Mouse (Mus musculus): ENCODE results near the gene Tnnt2.

Tnnt2 gene

DNA sequence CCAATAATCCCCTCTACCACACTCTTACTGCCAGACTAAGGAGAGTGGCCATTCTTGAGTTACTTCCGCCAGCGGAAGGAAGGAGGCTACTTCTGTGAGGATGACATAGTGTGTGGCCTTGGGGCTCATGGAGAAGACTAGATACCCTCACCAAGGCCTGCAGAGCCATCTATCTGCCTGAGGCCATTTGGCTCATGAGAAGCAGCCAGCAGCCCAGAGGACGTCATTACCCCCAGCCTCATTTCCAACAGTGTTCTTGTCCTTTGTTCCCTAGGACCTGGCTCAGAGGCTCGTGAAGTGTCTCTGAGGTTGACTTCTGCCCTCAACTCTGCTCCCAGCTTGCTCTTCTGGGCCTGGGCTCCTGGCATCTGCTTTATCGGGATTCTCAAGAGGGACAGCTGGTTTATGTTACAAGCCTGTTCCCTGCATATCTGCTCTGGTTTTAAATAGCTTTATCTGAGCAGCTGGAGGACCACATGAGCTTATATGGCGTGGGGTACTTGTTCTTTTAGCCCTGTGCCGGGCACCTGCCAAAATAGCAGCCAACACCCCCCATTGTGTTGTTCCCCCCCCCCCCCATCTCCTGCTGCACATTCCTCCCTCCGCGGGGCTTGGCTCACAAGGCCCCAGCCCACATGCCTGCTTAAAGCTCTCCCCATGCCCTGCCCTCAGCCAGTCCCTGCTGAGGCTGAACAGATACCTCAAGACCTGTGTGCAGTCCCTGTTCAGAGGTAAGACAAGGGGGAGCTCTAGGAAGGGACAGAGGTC, at the start of gene Tnnt2:
Gene Tnnt2, plus strand, starts transcription at position 639 of the 768 bp plus-strand sequence.
- no peak for DNase-seq

DNA sequence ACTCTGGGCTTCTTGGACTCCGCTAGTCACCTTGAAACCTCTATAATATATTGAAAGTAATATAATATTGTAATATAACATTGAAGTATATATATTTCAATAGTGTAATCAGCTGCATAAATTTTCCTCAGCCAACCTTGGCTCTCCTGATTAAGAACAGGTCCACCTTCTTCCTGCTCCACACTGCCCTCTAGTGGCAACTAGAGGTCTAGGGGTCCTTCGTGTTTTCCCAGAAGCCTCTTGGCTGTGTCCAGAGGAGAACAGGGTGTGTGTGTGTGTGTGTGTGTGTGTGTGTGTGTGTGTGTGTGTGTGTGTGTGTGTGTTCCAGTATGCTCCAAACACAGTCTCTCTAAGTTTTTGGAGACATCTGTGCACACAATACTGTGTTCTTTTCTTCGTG, 48.4 kb upstream of the Tnnt2 start:
- DNase-seq = peak; percentile 71 to 76

DNA sequence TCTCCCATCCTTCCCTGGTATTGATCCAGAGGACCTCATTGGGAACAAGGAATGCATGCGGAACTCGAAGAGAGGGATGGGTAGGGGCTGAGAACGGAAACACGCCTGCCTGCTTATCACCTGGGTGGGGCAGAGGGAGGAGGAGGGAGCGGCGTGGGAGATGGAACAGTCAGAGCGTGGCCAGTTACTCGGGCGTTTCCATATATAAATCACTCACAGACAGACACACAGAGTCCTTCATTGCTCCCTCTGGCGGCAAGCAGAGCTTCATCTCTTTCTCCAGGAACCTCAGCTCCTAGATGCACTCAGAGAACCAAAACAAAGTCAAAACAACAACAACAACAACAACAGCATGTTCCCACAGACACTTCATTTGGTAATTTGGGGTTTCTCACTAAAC, 47.4 kb upstream of the Tnnt2 start:
- peak; percentile 31 to 42 for DNase-seq

DNA sequence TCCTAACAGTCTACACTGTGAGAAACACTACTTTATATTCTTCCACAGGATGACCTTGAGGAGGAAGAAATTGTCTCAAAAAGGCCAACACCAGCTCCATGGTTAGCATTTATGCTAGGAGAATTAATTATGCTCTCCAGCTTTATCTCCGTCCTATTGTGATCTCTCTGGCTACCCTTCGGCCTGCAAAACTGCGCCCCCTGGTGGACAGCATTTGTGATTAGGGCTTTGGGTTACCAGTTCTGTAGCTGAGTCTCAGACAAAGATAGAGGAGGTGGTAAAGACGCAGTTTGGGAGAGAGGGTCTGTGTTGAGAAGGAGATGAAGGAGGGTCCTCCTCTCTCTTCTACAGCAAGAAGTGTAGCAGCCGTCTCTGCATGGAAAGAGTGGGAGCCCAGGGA, 46.3 kb upstream of the Tnnt2 start:
- DNase-seq = peak; percentile 69 to 74

DNA sequence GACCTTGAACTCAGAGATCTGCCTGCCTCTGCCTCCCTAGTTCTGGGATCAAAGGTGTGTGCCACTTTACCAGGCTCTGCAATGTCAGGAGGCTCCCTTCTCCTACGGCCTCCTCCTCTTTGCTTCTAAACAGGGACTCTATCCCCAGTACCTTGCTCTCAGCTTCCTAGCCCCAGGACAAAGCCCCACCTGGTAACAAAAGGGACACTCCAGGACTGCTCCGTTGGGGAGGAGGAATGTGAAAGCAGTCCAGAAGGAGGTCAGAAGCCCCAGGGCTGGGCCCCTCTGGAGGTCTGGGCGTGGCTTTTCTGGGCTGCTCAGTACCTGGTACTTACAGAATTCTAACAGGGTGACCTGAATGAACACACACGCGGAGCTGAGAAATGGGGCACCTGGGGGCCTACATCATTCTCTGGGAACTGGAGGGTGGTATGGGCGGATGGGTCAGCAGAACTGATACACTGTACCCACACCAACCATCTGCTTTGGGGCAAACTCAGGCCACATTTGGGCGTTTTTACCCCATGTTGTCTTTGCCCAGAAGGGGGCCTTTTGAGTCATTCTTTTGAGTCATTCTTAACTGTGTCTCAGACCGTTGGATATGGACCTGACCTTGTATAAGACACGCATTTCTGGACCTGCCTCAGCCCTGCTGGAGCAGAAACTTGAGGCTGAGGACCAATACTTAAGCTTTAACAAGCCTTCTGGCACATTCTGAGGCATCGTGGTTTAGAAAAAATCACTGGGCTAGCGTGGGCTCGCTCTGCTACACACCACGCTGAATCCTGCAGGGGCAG, 43.8 kb upstream of the Tnnt2 start:
- no peak for DNase-seq

DNA sequence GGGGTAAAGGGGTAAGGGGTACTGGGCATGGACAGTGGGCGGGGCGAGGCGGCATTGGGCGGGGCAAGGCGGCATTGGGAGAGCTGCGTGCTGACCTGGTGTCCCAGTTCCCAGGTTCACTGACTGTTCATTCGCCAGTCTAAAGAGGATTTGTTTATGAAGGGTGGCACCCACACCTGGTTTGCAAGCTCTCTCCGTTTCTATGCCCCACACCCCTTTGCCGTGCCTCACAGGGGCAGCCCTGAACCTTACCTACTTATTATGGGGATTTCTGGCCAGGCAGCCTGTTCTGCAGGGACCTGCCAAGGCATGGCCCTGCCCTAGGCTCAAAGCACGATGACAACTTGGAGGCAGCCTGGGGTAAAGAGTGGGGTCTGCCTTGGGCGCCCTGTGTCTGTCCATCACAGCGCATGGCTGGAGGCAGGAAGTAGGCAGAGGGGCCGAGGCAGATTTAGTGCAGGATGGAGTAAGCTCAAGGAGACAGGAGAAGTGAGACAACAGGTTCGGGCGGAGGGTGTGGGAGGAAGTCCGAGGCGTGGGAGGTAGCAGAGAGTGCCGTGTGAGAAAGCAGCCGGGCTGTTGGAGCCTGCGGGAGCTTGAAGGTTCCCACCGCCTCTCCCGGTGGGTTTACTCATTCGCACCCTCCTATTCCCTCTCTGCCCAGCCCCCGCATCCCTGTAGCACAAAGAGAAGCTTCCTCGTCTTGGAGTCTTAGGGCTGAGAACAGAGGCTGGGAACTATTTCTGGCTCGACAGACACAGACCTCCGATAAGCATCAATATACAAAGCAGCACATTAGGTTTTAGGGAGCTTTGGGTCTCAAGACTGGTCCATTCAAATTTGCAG, 42.6 kb upstream of the Tnnt2 start:
- DNase-seq = peak; percentile 24 to 35

DNA sequence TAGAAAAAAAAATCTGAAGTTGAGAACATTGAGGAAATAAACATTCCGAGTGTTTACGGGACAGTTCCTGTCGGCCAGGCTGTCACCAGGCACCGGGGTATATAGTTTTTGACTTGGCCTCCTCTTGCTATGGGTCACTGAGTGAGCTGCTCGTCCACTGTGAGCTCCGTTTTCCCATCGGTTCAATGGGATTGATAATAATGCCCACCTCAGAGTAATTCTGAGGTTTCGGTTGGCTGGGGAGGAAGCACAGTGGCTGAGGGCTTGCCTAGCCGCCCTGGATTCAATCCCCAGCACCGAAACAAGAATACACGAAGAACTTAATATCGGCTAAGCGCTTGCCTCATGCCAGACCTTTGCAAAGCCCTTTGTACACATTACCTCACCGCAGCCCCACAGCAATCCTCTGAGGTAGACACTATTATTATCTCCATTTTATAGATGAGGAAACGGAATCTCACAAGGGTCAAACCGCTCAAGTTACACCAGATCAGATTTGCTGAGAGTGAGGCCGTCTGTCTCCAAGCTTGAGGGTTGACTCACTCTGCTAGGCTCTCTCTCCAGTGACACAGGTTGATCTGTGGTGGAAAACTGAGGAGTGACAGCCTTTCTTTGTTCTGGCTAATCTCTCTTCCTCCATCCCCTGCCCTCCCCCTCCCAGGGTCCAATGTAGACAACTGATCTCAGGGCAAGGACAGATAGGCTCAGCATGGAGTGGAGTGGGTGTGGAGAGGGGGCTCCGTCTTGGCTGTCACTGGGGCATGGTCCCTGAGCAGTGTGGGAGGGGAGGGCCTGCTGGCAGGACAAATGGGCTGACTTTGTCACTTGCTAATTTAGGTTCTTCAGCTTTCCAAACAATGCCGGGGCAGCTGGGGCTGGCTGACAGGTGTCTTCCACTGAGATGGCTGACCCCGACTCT, 41.7 kb upstream of the Tnnt2 start:
- no peak for DNase-seq

DNA sequence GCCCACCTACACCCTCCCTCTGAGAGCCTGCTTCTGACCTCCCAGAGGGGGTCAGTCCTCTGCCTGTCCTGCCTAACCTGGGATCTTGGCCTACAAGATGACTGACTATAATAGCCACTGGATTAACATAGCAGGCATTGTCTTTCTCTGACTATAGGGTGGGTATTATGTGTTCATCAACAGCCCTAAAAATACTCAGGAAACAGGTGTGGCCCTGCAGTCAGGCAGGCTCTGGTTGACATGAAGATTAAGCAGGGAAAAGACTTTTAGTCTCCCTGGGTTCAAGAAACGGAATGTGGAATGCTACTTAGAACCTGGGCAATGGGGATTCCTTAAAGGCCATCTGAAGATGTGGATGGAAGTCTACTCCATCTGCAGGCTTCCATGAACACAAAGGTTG, 37.7 kb upstream of the Tnnt2 start:
- DNase-seq = no peak

DNA sequence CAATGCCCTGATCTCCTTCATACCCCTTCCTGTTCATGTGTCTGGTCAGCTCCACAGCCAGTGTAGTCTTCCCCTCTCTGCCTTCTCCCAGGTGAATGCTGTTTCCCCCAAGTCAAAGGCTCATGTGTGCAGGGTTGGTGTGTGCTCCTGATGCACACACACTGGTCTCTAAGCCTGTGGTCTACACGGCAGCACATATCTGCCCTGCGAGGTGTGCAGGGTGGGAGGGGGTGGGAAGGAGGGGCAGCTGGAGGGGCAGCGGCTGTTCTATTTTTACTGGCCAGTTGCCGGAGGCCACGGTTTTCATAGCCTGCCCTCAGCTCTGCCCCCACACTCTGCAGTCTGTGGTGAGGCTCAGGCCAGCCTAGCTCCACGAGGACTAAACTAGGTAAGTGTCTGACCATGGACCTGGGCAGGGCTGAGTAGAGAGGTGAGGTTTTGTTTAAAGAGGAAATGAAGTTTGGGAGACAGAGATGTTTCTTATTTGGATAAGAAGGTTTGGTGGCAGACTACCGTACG, 37.0 kb upstream of the Tnnt2 start:
- no peak for DNase-seq

DNA sequence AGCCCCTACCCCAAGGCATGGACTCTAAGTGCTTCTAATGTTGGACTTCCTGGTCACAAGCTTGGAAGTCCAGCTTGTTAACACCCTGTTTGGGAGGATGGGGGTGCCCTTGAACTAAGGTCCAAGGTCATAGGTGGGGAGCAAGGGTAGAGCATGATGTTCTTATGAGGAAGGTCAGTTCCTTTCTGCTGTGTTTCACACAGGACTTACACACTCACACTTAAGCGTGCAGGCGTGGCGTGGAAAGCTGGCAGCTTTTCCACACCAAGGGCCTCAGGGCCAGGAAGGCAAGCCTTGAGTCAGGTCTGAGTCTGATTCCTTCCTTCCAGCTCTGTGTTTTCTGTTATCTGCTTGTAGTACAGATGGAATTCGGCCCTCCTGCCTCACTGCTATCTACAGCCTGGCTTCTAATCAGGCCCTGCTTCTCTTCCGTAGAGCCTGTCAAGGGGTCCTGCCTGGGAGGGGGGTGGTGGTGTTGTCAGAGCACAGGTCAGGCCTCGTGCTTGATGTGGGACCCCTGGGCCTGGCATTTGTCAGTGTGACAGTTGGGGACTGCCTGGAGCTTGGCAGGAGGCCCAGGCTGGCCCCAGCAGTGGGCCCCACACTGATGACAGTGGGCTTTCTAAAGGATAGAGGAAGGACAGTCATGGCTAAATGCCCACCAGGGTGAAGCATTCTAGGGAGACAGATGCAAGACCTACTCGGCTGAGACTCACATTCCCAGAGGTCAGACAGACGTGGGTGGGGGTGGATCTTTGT, 35.8 kb upstream of the Tnnt2 start:
- no peak for DNase-seq

DNA sequence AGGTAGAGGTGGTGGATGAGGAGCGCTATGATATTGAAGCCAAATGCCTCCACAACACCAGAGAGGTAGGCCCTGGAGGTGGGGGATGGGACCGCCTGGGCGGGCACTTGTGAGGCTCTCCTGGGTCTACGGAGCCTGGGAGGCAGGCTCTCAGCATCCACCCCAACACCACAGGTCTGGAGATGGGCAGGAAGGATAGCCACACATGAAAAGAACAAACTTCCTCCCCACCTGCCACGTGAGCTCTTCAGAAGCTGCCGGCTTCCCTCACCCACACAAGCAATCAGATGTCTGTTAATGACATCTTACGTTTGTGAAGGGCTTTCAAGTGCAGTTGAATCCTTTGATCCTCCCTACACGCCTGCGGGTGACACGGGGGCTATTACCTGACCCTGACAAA, 28.6 kb upstream of the Tnnt2 start:
- peak; percentile 44 to 63 for DNase-seq

DNA sequence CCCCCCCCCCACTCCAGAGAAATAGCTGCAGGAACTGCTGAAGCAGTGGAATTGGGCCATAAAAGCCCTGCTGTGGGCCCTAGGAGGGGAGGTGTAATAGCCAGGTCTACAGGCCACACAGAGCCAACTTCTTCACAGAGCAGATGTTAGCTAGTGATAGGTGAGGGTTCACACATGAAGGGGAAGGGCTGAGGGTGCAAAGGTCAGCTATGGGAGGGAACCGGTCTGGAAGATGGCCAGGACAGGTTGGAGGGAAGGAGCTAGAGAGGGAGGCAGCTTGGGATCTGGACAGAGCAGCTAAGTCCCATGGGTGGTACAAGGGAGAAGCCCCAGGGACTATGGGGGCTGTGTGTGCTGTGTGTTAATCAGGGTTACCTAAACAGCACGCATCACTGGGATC, 26.0 kb upstream of the Tnnt2 start:
- DNase-seq = no peak

DNA sequence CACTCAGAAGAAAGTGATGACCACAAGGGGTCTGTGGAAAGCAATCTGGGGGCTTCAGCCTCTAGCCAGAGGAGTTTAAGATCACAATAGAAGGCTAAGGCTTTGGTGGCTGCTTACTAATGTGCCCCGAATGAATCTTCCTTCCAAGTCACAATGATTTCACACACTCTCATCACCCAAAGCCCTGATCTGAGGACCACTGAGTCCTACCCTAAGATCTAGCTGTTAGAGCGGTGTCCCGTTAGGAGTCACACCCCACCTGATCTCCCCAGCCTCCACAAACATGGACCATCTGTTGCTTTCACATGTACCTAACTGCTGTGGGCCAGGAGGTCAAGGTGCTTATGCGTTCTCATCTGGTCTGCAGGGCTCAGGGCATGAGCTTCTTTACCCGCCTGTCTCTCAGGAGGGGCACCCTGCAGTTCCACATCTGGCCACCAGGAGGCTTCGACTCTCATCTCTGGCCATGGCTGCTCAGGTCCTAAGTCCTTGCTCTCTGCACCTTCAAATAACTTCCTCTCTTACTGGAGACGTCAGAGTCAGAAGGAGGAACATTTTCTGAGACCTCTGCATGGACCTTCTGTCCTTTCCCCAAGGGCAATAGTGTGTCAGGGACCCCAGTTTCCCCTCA, 25.0 kb upstream of the Tnnt2 start:
- peak; percentile 87 to 91 for DNase-seq

DNA sequence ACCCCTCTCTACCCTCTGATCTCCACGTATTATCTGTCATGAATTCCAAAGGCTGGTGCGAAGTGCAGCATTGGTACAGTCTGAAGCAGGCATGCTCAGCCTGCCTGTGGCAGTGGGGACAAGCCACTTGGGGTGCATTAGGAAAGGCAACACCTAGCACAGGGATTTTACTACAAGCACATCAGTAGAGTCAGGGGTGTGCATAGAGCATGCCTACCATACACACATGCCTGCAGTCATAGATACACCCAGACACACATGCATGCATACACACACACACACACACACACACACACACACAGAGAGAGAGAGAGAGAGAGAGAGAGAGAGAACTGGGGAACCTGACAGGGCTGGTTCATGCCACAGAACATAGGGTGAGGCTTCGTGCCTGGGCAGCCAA, 23.9 kb upstream of the Tnnt2 start:
- no peak for DNase-seq

DNA sequence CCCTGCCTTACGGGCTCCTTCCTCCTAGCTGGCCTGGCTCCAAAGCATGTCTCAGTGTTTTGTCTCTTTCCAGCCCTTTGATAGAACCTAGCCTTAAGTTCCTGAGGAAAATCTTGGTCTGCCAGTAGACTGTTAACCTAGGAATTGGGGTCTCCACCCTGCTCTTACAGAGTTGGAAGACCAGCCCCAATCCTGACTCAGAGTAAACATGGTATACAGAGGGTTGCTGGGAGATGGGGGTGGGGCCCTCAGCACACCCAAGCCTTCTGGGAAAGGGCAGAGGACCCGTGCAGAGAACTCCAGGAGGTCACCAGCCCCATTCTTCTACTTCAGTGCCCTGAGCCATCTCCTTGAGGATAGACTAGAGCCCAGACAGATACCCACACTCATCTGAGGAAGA, 23.5 kb upstream of the Tnnt2 start:
- no peak for DNase-seq

DNA sequence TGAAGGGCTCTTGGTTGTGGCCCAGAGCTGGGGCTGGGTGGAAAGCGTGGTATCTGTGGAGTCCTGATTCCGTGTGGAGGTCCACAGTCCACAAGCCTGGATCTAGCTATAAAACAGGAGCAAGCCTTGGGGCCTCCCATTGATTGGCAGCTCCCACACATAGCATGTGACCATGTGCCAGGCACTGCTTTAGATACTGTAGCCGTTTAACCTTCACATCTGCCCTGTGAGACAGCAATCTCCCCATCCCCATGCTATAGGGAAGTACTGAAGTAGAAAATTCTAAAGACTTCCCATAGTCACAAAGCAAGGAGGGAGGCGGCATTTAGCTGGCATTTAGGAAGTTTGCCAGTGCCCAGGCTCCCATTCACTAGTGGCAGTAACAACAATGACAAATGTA, 23.1 kb upstream of the Tnnt2 start:
- no peak for DNase-seq

DNA sequence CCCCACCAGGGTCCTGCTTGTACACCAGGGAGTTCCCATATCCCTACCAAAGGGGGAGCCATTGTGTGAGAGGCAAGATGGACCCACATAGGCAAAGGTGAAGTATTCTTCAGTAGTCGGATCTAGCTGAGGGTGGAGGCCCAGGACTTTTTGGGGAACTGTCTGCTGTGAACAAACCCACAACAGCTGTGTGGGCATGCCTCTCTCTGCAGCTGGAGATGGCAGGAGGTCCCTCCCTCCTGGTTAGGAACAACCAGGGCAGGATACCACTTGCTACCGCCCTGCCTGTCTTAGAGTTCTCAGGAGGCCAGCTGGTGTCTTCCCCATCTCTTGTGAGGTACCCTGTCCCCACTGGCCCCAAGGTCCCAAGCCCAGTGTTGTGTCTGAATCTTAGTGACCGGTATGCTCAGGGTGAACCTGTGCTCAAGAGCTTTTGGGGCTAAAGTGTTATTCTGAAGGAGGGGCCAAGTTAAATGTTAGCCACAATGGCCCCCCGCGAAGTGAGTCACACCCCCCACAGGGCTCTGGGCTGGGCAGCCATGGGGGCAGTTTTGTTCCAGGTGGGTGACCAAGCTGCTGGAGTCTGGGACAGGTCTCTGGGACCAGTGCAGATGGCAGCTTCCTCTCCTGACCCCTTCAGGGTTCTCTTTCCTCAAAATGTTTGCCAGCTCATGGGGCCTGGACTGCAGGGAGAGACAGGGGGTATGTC, 22.3 kb upstream of the Tnnt2 start:
- peak; percentile 21 to 65 for DNase-seq

DNA sequence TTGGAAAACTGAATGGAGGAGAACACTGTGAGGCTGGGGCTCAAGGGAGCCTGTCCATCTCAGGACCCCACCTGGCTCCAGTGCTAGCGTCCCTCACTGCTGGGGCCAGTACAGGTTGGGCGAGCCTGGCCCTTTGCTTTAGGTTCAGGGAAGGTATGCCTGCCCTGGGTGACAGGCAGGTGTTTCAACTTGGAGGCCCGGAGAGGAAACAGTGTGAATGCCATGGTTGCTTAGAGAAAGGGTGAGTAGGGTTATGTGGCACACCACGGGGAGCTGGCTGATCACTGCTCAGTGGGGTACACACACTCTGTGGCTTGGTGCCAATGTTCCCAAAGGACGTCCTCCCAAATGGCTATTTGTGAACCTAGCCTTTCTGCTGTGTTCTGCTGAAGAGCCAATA, 21.6 kb upstream of the Tnnt2 start:
- no peak for DNase-seq

DNA sequence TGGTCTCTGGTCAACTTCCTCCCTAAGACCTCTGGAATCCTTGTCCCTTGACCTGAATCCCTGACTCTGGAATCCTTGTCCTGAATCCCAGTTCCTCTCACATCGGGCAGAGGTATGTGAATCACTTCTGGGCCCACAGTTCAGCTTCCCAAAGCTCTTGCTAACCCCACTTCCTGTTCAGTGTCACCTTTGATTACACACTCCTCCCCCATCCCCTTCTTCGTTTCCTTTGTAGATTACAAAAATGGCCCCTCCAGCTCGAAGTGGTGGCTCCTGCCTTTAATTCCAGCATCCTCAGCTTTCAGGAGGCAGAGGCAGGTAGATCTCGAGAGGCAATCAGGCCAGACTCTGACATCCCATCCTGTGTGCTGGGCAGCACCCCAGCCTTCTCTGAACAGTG, 18.6 kb upstream of the Tnnt2 start:
- DNase-seq = peak in 1 of 2 experiments; percentile 14

DNA sequence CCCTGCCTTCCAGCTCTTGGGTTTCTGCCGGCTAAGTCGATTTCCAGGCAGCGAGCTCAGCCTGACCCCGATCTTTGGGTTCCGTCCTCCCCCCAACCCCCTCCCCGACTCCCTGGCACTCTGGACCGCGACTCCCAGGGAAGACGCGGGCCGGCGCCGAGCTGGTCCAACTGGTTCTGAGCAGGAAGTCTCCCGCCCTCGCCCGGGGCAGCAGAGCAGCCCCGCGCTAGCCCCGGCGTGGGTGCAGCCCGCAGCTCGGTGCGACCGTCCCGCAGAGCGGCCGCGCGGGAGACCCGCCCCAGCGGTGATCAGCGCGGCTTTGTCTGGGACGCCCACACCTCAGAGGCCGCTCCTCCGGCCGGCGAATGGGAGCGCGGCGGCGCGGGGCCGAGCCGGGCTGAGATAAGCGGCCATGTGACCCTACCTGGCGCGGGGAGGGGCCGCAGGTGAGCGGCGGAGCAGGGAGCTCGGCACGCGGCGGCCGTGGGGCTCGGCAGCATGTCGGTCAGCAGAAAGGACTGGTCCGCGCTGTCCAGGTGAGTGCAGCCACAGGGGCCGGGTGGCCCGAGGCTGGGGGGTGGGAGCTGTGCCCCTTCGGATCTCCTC, 17.6 kb upstream of the Tnnt2 start, which contains the start of gene Lad1:
Gene Lad1, plus strand, starts transcription at position 118 of the 606 bp plus-strand sequence.
- peak; percentile 12 to 27 for DNase-seq

All from thymus, postnatal 36 days (tissue).